Mouse (Mus musculus) v-Abl transformed pro-B cells (cell line): ENCODE measurements at regions not wholly inside any gene's neighbourhood (a gene's known extent, or its start where the extent isn't known, plus 50 kb on each side); places are given as distances from the start of the nearest gene placed in this dataset.

Experiments used
- in situ Hi-C, 2 experiments: fragments of 400-800 bp; cut with MboI; formaldehyde crosslinking; loops; one replicate each; pipeline ENCODE4 v1.15.1; 2025; ENCODE audit not compliant: unreplicated experiment in 2 of 2

DNA sequence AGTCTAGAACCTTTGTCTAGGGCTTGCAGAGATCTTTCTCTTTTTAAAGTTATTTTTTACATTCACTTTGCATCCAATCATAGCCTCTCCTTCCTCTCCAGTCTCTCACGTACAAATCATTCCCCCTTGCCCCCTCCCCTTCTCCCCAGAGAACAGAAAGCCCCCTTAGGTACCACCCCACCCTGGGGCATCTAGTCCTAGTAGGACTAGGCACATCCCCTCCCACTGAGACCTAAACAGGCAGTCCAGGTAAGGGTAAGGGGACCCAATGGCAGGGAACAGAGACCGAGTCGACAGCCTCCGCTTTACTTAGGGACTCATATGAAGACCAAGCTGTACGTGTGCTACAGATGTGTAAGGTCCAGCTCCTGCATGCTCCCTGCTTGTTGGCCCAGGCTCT lies 59.3 kb upstream of the D16Ertd472e start:
- in situ Hi-C loops, result loop anchor here (5.0 to 25.0 kb wide), 3 partner anchors 438 to 1501 kb away; no protein-coding TSS in a partner anchor

DNA sequence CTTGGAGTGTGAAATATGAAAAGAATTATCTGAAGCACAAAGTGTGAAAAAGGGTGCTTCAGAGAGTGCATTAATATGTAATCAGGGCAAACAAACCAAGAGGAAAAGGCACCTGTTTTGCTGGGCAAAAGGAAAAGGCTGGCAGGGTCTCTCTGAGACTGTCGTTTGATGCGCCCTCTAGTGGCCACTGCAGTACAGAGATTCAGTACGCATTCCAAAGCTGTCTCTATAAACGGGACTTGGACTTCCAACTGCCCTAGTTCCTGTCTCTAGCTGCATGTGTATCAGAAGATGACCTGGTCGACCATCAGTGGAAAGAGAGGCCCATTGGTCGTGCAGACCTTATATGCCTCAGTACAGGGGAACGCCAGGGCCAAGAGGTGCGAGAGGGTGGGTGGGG lies 58.7 kb upstream of the D16Ertd472e start:
- in situ Hi-C loops, result loop anchor here (5.0 to 25.0 kb wide), 3 partner anchors 438 to 1500 kb away; no protein-coding TSS in a partner anchor

DNA sequence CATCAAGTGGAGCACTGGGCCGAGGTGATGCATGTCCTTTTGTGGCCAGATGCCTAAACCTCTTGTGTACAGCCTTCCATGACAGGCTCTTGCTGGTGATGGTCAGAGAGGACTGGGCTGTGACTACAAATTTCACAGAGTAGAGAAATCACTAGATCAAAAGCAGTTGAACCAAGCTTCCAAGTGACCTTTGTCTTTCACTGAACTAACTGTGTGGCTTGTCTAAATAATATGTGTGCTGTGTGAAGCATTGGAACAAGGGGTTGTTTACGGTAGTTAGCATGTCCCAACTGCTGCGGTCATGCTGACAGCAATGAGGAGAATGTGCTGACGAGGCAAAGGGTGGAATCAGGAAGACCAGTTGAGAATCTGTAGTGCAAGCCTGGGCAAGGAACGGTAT lies 55.3 kb upstream of the D16Ertd472e start:
- in situ Hi-C loops, result loop anchor here (10.0 to 25.0 kb wide), 2 partner anchors 1494 to 1497 kb away; no protein-coding TSS in a partner anchor

DNA sequence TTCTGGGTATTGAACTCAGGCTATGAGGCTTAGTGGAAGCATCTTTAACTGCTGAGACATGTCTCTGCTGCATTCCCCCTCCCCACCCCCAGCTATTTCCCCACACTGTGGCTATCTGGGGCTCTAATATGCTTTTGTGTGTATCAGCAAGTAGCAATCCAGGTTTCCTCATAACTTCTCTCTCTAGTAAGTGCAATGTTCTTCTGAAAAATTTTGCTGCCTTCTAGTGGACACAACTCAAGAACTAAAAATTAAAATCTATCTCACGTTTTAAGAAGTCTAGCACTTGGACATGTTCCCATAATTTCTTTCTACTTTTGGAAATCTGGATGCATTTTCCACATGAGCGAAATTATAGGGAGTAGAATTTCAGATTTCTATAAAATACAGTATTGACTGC lies 50.3 kb upstream of the D16Ertd472e start:
- in situ Hi-C loops, result loop anchor here (5.0 to 25.0 kb wide), 3 partner anchors 52 to 1490 kb away; partner anchors contain the start of gene D16Ertd472e (in 1 of the 2)
